Mouse (Mus musculus): ENCODE measurements around the gene Smg6.
"Not testable (repeated sequence)": the region's sequence is repeated elsewhere in the genome, so short reads cannot be mapped to it uniquely, and the experiment has no call there.

Smg6 gene

GRCm38 (mm10) chr11:75000869-75001653 lies 75.4 kb downstream of the Smg6 start:
- DNase-seq, result no peak

GRCm38 (mm10) chr11:75008270-75008669 lies 82.6 kb downstream of the Smg6 start:
- peak in 1 of 2 experiments; percentile 23 for DNase-seq

GRCm38 (mm10) chr11:75009537-75009936 lies 83.9 kb downstream of the Smg6 start:
- DNase-seq, result not testable (repeated sequence)

- peak in 1 of 2 experiments; percentile 14 for DNase-seq
These were observed 87.5 kb downstream of the Smg6 start for GRCm38 (mm10) chr11:75012997-75013694.

- no peak for DNase-seq
These were observed 88.4 kb downstream of the Smg6 start for GRCm38 (mm10) chr11:75013764-75014695.

GRCm38 (mm10) chr11:75014816-75015215 lies 89.2 kb downstream of the Smg6 start:
- DNase-seq, result peak; percentile 66 to 69

- DNase-seq, result peak; percentile 23 to 33
These were observed 89.8 kb downstream of the Smg6 start for GRCm38 (mm10) chr11:75015453-75015871.

- no peak for DNase-seq
These were observed 90.8 kb downstream of the Smg6 start for GRCm38 (mm10) chr11:75016309-75016860.

GRCm38 (mm10) chr11:75017831-75018230 lies 92.2 kb downstream of the Smg6 start:
- DNase-seq, result no peak

GRCm38 (mm10) chr11:75026977-75027376 lies 101.4 kb downstream of the Smg6 start:
- DNase-seq, result no peak

GRCm38 (mm10) chr11:75027616-75028015 lies 102.0 kb downstream of the Smg6 start:
- DNase-seq, result no peak

- DNase-seq, result no peak
These were observed 105.6 kb downstream of the Smg6 start for GRCm38 (mm10) chr11:75031251-75031650.

- DNase-seq, result no peak
These were observed 107.3 kb downstream of the Smg6 start for GRCm38 (mm10) chr11:75032946-75033345.

- peak; percentile 16 to 22 for DNase-seq
These were observed 108.0 kb downstream of the Smg6 start for GRCm38 (mm10) chr11:75033581-75034067.

GRCm38 (mm10) chr11:75034104-75034503 lies 108.5 kb downstream of the Smg6 start:
- no peak for DNase-seq

- DNase-seq, result no peak
These were observed 118.7 kb downstream of the Smg6 start for GRCm38 (mm10) chr11:75044333-75044732.

- no peak for DNase-seq
These were observed 120.2 kb downstream of the Smg6 start for GRCm38 (mm10) chr11:75045822-75046221.

GRCm38 (mm10) chr11:75046638-75047037 lies 121.0 kb downstream of the Smg6 start:
- no peak for DNase-seq

- DNase-seq, result peak; percentile 67 to 70
These were observed 121.4 kb downstream of the Smg6 start for GRCm38 (mm10) chr11:75047066-75047465.

- DNase-seq, result no peak
These were observed 122.2 kb downstream of the Smg6 start for GRCm38 (mm10) chr11:75047736-75048407.

GRCm38 (mm10) chr11:75049146-75049545 lies 123.5 kb downstream of the Smg6 start:
- DNase-seq, result no peak

- no peak for DNase-seq
These were observed 124.2 kb downstream of the Smg6 start for GRCm38 (mm10) chr11:75049807-75050206.

All from cerebellum, postnatal 36 days (tissue).